Mouse (Mus musculus) midbrain, postnatal 0 days (tissue): ENCODE measurements around the gene P2ry2. TPM values are rescaled to one million over a fixed set of nuclear protein-coding genes. Genes with fewer than 3 reads are reported as not detected.
A peak's percentile ranks its signal among the peaks of the same experiment; 100 is the strongest.

Experiments
- ATAC-seq: fragments of 200-750 bp; cut with Nextera tagmentation; 2 replicates; pipeline ENCODE4 v1.8.0; 2017; ENCODE audit warnings: moderate number of reproducible peaks, mild to moderate bottlenecking, moderate TSS enrichment, moderate library complexity; ENCODE audit not compliant: low FRiP score
- DNase-seq: peaks from one replicate; pipeline ENCODE4 v3.0.0-alpha.2; 2015; ENCODE audit warnings: low spot score
- H3K27ac ChIP-seq: fragments of 300-500 bp; sonication (generic); 2 replicates; pipeline ENCODE4 v1.5.1; 2014; ENCODE audit warnings: low read depth, mild to moderate bottlenecking, low read length, mixed read lengths
- H3K27me3 ChIP-seq: fragments of 300-500 bp; sonication (generic); 2 replicates; pipeline ENCODE4 v1.6.1; 2014; ENCODE audit warnings: low read length, control low read depth, mixed read lengths; ENCODE audit not compliant: insufficient read depth
- H3K36me3 ChIP-seq: fragments of 300-500 bp; sonication (generic); 2 replicates; pipeline ENCODE4 v1.6.1; 2014; ENCODE audit warnings: low read length, control low read depth, mixed read lengths; ENCODE audit not compliant: insufficient read depth
- H3K4me1 ChIP-seq: fragments of 300-500 bp; sonication (generic); 2 replicates; pipeline ENCODE4 v1.6.1; 2014; ENCODE audit warnings: mild to moderate bottlenecking, control low read depth, antibody characterized with exemption, low read length, mixed read lengths; ENCODE audit not compliant: insufficient read depth
- H3K4me2 ChIP-seq: fragments of 300-500 bp; sonication (generic); 2 replicates; pipeline ENCODE4 v1.6.1; 2014; ENCODE audit warnings: low read depth, mild to moderate bottlenecking, low read length, mixed read lengths; ENCODE audit not compliant: poor library complexity, severe bottlenecking
- H3K4me3 ChIP-seq: fragments of 300-500 bp; sonication (generic); 2 replicates; pipeline ENCODE4 v1.5.1; 2014; ENCODE audit warnings: low read depth, mild to moderate bottlenecking, low read length, moderate library complexity
- H3K9ac ChIP-seq: fragments of 300-500 bp; sonication (generic); replicated peaks from 2 replicates; pipeline ENCODE4 v1.6.1; 2014; ENCODE audit warnings: mild to moderate bottlenecking, low read length, moderate library complexity, mixed read lengths; ENCODE audit not compliant: poor library complexity, severe bottlenecking
- H3K9me3 ChIP-seq: fragments of 300-500 bp; sonication (generic); 2 replicates; pipeline ENCODE4 v1.6.1; 2016; ENCODE audit warnings: low read length, control low read depth
- CTCF ChIP-seq: IDR thresholded peaks from 2 replicates; pipeline ENCODE4 v1.5.1; 2016; ENCODE audit warnings: antibody characterized with exemption, mild to moderate bottlenecking
- WGBS: fragments of 180-500 bp; shearing (Covaris S2); extraction: QIAGEN DNeasy Blood & Tissue Kit; methylation state at CpG from one replicate; pipeline ENCODE4 v1.1.7; 2014; 5-methylcytosine and 5-hydroxymethylcytosine counted together
- polyA plus RNA-seq: library from polyadenylated mRNA; unstranded; fragments of >200 nt; fragmentation: Nextera tagmentation; extraction: Ambion mirVana; gene quantifications from 2 replicates; pipeline ENCODE4 v1.2.1, GENCODE M21; 2015
- total RNA-seq: library from RNA; depleted of rRNA; stranded (reverse); fragments of >200 nt; gene quantifications from 2 replicates; pipeline ENCODE4 v1.2.3, GENCODE M21; 2014

The P2ry2 gene
- total and polyA plus RNA-seq, 2 experiments from 2014 or later: 0.16 to 0.44 TPM

DNA sequence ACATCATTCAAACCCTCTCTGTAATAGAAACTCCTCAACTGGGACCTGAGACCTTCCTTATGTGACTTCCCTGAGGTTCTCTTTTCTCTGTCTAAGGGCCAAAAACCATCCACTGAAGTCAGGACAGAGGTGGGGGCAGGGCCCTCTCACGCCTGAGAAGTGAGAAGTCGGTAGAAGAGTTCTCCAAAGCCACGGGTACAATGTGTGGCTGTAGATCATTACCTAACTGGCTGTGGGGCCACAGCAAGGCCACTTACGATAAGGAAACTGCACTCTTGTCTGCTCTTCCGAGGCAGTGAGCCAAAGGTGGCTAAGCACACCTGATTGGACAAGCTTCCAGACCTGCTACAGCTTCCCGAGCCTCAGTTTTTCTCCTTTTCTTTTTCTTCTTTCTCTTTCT is 16.8 kb upstream of the P2ry2 start:
- Histone ChIP-seq H3K9me3 (no peaks in the 10 kb centered on the region), H3K9ac (no peak overlapping the region), H3K27me3 (no peaks in the 10 kb centered on the region), H3K4me3 (no peak overlapping the region), H3K27ac (no peak overlapping the region), H3K4me1 (no peaks in the 10 kb centered on the region), H3K4me2 (no peak overlapping the region), H3K36me3 (no peaks in the 10 kb centered on the region)
- ATAC-seq: no peak
- TF ChIP-seq CTCF: no peak
- DNase-seq: no peak
- 85% methylated on average over 6 of the region's 6 CpGs for WGBS

DNA sequence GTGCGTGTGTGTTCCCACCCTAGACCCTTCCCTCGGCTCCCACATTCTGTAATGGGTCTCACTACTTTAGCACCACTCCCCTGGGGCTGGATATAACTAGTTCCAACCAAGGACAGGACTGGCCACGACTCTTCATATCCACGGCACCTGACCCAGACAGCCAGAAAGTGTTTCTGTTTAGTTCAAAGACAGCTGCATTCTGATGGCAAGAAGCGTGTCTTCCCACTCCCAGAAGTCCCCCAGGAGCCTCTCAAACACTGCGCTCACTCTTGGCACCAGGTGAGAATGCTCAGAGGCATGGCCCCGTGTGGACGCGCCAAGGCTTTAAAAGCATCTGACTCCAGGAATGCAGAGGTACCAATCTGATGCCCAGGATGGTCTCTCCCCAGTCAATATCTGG is 16.3 kb upstream of the P2ry2 start:
- no peak overlapping the region for H3K4me3 ChIP-seq
- ATAC-seq: no peak
- no peak overlapping the region for H3K9ac ChIP-seq
- no peaks in the 10 kb centered on the region for H3K27me3 ChIP-seq
- no peak overlapping the region for H3K27ac ChIP-seq
- no peak for DNase-seq
- no peaks in the 10 kb centered on the region for H3K9me3 ChIP-seq
- no peak overlapping the region for H3K4me2 ChIP-seq
- H3K36me3 ChIP-seq: no peaks in the 10 kb centered on the region
- H3K4me1 ChIP-seq: no peaks in the 10 kb centered on the region
- no peak for TF ChIP-seq CTCF
- 85% methylated on average over 9 of the region's 9 CpGs for WGBS

DNA sequence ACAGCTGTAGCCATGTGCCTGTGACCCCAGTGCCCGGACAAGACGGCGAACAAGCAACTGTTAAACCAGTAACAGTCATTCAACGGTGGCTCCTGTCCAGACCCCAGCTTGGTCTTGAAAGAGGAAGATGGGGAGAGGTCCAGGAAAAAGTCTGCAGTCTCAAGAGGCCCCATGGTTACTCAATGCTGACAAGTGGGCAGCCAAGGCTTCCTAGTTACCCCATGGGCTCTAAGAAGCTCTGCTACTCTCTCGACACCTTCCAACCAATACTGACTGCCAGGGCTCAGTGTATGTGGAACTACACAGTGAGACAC is 15.7 kb upstream of the P2ry2 start:
- peak; percentile 26 for DNase-seq
- ATAC-seq: no peak
- H3K4me2 ChIP-seq: no peak overlapping the region

DNA sequence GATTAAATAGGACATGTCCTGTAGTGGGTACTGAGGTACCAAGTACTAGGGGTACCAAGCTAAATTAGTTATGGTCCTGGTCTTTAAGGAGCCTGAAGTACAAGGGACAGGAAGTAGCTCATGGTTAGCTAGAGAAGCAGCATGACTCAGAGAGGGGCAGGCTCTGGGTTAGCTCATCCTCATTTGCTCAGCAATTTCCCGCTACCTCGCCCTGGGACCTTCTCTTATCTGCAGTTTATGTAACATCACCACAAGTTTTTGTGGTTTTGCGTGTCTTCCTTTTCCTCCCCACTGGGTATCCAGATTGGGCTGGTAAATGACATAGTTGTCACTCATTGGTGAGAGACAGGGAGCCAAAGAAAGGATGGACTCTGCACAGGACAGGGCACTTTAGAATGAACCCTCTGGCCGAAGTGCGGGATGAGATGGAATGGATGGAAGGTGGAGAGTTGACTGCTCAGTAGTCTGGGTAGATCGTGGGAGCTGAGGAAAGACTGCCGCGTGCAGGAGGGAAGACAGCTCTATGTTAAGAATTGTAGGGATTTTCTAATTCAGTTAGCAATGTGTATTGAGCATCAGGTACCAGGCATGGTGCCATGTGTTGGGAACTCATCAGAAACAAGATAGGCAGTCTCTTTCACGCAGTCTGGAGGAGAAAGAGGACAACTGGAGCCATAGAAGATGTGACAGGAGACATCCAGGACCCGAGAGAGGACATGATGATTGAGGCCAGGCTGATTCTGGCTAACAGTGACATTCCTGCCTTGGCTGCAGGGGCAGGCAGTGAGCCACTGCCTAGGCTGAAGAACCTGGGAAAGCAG is 15.2 kb upstream of the P2ry2 start:
- Histone ChIP-seq H3K9me3 (no peaks in the 10 kb centered on the region), H3K36me3 (no peaks in the 10 kb centered on the region), H3K4me1 (no peaks in the 10 kb centered on the region), H3K4me2 (no peak overlapping the region), H3K9ac (no peak overlapping the region), H3K4me3 (no peak overlapping the region), H3K27ac (no peak overlapping the region), H3K27me3 (no peaks in the 10 kb centered on the region)
- ATAC-seq: no peak
- peak; percentile 17 for DNase-seq
- TF ChIP-seq CTCF: no peak
- 87% methylated on average over 10 of the region's 10 CpGs for WGBS

More for the DNA sequence above, 15.7 kb upstream of the P2ry2 start:
- H3K4me1 ChIP-seq: no peaks in the 10 kb centered on the region
- H3K36me3 ChIP-seq: no peaks in the 10 kb centered on the region
- no peak overlapping the region for H3K4me3 ChIP-seq
- 89% methylated on average over 5 of the region's 5 CpGs for WGBS
- H3K27me3 ChIP-seq: no peaks in the 10 kb centered on the region
- no peaks in the 10 kb centered on the region for H3K9me3 ChIP-seq
- H3K27ac ChIP-seq: no peak overlapping the region
- TF ChIP-seq CTCF: no peak
- no peak overlapping the region for H3K9ac ChIP-seq

DNA sequence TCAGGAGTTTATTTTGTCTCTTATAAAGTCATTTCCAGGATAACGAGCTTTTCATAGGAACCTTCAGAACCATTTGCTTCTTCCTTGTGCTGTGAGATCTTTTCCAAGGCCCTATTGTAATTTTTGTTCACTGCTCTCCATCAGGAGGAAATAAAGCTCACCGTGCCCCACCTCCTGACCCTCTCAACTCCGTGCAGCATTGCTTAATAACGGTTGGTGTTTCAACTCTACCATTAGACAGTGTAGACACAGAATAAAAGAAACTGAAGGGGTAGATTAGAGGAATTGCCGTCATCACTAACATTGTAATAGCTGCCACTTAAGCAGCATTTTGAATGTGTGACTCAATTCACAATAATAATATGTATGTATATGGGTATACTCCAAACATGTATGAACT is 14.2 kb upstream of the P2ry2 start:
- TF ChIP-seq CTCF: no peak
- Histone ChIP-seq H3K36me3 (no peaks in the 10 kb centered on the region), H3K27ac (no peak overlapping the region), H3K4me1 (no peaks in the 10 kb centered on the region), H3K27me3 (no peaks in the 10 kb centered on the region), H3K9ac (no peak overlapping the region), H3K4me3 (no peak overlapping the region), H3K9me3 (no peaks in the 10 kb centered on the region), H3K4me2 (no peak overlapping the region)
- DNase-seq (no peak), ATAC-seq (no peak)
- WGBS: 61% methylated on average over 5 of the region's 5 CpGs

DNA sequence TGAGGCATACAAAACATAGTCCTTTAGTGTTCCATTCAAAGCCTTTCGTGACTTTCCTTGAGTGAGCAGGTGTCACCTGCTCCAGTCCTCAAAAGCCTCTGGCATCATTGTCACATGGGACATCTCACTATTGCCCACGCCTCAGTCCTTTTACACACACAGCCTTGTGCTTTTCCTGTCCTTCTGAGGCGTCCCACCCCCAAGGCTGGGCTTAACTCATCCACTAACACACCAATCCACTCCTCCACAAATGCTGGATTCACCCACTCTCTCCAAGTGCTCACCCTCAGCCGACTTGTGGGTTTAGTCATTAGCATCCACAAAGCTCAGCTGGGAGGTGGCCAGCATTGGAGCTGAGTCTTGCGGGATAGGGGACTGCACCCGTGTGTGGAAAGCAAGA is 4.8 kb upstream of the P2ry2 start:
- H3K4me2 ChIP-seq: no peak overlapping the region
- H3K27me3 ChIP-seq: peaks cover 10% of the 10 kb centered on the region; the same call in 1 of the 2 replicates
- H3K9me3 ChIP-seq: no peaks in the 10 kb centered on the region
- no peak overlapping the region for H3K27ac ChIP-seq
- peak; percentile 6 for DNase-seq
- ATAC-seq: no peak
- H3K4me3 ChIP-seq: no peak overlapping the region
- TF ChIP-seq CTCF: no peak
- no peak overlapping the region for H3K9ac ChIP-seq
- 61% methylated on average over 6 of the region's 6 CpGs for WGBS
- H3K36me3 ChIP-seq: no peaks in the 10 kb centered on the region
- H3K4me1 ChIP-seq: no peaks in the 10 kb centered on the region
